In genomic region chr10:112227073-112227472, GRCm38 (mm10) we compare ENCODE assay signal across 27 mouse cellular contexts. TPM values are rescaled to one million over a fixed set of nuclear protein-coding genes. Genes with fewer than 3 reads are reported as not detected.
DNase-seq lines count a peak whose midpoint lies in the region; ATAC-seq and TF ChIP-seq lines count a peak whose summit lies in the region.
"Had no signal": no experiment of that assay in that cellular context is flagged by ENCODE, and none has a peak within 500 bp of the region (broad histone marks: within the 10 kb centered on the region; RNA-seq: fewer than 3 reads in every experiment).

No protein-coding gene starts in this region.

- no peaks in the 10 kb centered on the region for H3K9me3 ChIP-seq in lung, postnatal 0 days (ENCODE audit: low read length)
- H3K9me3 ChIP-seq in heart, embryonic 10.5 days, result no peaks in the 10 kb centered on the region
- H3K9me3 ChIP-seq: embryonic facial prominence, embryonic 13.5 days; forebrain, embryonic 10.5 days; forebrain, embryonic 13.5 days; heart, embryonic 12.5 days; heart, embryonic 15.5 days had no signal

- no peak for TF ChIP-seq CTCF in lung, postnatal 0 days (IDR thresholded peaks at IDR 0.05)
- TF ChIP-seq CTCF in Patski (IDR thresholded peaks at IDR 0.05), result no peak

- no peak overlapping the region for H3K27ac ChIP-seq in lung, postnatal 0 days (ENCODE audit: low read length)
- H3K27ac ChIP-seq in heart, embryonic 10.5 days, result no peak overlapping the region
- H3K27ac ChIP-seq: embryonic facial prominence, embryonic 13.5 days; forebrain, embryonic 10.5 days; forebrain, embryonic 13.5 days; gastrocnemius, adult 2 months; heart, embryonic 15.5 days; hindbrain, embryonic 14.5 days; hindbrain, postnatal 0 days had no signal

- WGBS in lung, postnatal 0 days, result 57% methylated on average over 1 of the region's 1 CpGs
- WGBS in heart, embryonic 10.5 days, result 76% methylated on average over 1 of the region's 1 CpGs

- no peak overlapping the region for H3K4me3 ChIP-seq in lung, postnatal 0 days (ENCODE audit: low read depth, low read length)
- no peak overlapping the region for H3K4me3 ChIP-seq in heart, embryonic 10.5 days
- H3K4me3 ChIP-seq: embryonic facial prominence, embryonic 13.5 days; forebrain, embryonic 10.5 days; forebrain, embryonic 13.5 days; gastrocnemius, adult 2 months; heart, embryonic 12.5 days; heart, embryonic 15.5 days had no signal

- POLR2A ChIA-PET in Patski (lab: Charles Lee), result no interaction called here

- H3K36me3 ChIP-seq in lung, postnatal 0 days (ENCODE audit: insufficient read depth, low read length), result no peaks in the 10 kb centered on the region
- no peaks in the 10 kb centered on the region for H3K36me3 ChIP-seq in heart, embryonic 10.5 days
- H3K36me3 ChIP-seq: embryonic facial prominence, embryonic 13.5 days; forebrain, embryonic 10.5 days; heart, embryonic 12.5 days; heart, embryonic 15.5 days had no signal

- in situ Hi-C loops in Patski (cut with MboI; ENCODE audit: low pct_unique_long_range_greater_than_20kb), result no loop called here

- CTCF ChIA-PET in Patski (lab: Charles Lee), result no interaction called here

- no peak for TF ChIP-seq EP300 in lung, postnatal 0 days (IDR thresholded peaks at IDR 0.05)

- H3K27me3 ChIP-seq in lung, postnatal 0 days (replicated peaks; ENCODE audit: insufficient read depth, low read length), result no peaks in the 10 kb centered on the region
- no peaks in the 10 kb centered on the region for H3K27me3 ChIP-seq in Patski
- no peaks in the 10 kb centered on the region for H3K27me3 ChIP-seq in heart, embryonic 10.5 days (ENCODE audit: insufficient read depth, poor library complexity, severe bottlenecking)
- H3K27me3 ChIP-seq: embryonic facial prominence, embryonic 13.5 days; forebrain, embryonic 13.5 days; heart, embryonic 12.5 days; heart, embryonic 15.5 days had no signal

- DNase-seq in kidney, adult 9 months, result peak; percentile 40
- no peak for DNase-seq in kidney, adult 8-10 months
- DNase-seq in lung, postnatal 0 days (ENCODE audit: low spot score), result peak; percentile 7
- no peak for DNase-seq in lung, postnatal 14 days
- DNase-seq in Patski (ENCODE audit: low read depth, low spot score), result peak; percentile 73
- DNase-seq in heart, embryonic 10.5 days (ENCODE audit: low spot score), result no peak
- DNase-seq: adrenal gland, adult 2 months; adrenal gland, postnatal 14 days; cerebellum, adult 11 months; cerebellum, adult 2 months; cerebellum, adult 9-11 months; cerebellum, postnatal 25 days; gastrocnemius, adult 2 months; gastrocnemius, postnatal 14 days; heart, adult 11 months; heart, postnatal 10 days; heart, postnatal 4 days had no signal

- H3K9ac ChIP-seq in lung, postnatal 0 days (replicated peaks; ENCODE audit: low read depth), result no peak overlapping the region
- H3K9ac ChIP-seq: embryonic facial prominence, embryonic 13.5 days; forebrain, embryonic 13.5 days; heart, embryonic 12.5 days; heart, embryonic 15.5 days; hindbrain, embryonic 14.5 days had no signal

- H3K4me2 ChIP-seq in lung, postnatal 0 days (replicated peaks; ENCODE audit: low read depth, low read length), result no peak overlapping the region
- H3K4me2 ChIP-seq: embryonic facial prominence, embryonic 13.5 days; forebrain, embryonic 13.5 days; heart, embryonic 12.5 days; heart, embryonic 15.5 days; hindbrain, embryonic 14.5 days had no signal

- H3K4me1 ChIP-seq in lung, postnatal 0 days (ENCODE audit: insufficient read depth, low read depth, low read length), result no peaks in the 10 kb centered on the region
- H3K4me1 ChIP-seq in heart, embryonic 10.5 days, result no peaks in the 10 kb centered on the region
- H3K4me1 ChIP-seq: embryonic facial prominence, embryonic 13.5 days; forebrain, embryonic 10.5 days; forebrain, embryonic 13.5 days; heart, embryonic 12.5 days; heart, embryonic 15.5 days had no signal

- no peak for ATAC-seq in lung, postnatal 0 days
- peak; percentile 70 for ATAC-seq in Patski
- ATAC-seq: CD4-positive, CD25-positive, alpha-beta regulatory T cell, adult 4 months; forebrain, embryonic 13.5 days; forebrain, embryonic 16.5 days; hindbrain, postnatal 0 days; inflammation-experienced regulatory T-cells, adult 6 months had no signal

RNA-seq across cellular contexts. Expression of gene Kcnc2, which starts 43.8 kb away (rescaled TPM):
- polyA plus RNA-seq in lung, postnatal 0 days (2015; fragmentation: Nextera tagmentation; extraction: Ambion mirVana), result 0.45 and 0.69 TPM in 2 replicates
- 0.14 TPM for polyA plus RNA-seq in Patski (2021)
- polyA plus RNA-seq in heart, embryonic 10.5 days (2016; fragmentation: Nextera tagmentation; extraction: Ambion mirVana), result 0.50 and 0.64 TPM in 2 replicates
- polyA plus RNA-seq: CD4-positive, CD25-positive, alpha-beta regulatory T cell, adult 4 months had no signal

Comparison
In these comparisons a context has a peak if more than half of its experiments do, and no peak if none do; other contexts are left out.
1. DNase-seq: peak in kidney, adult 9 months (single experiment), lung, postnatal 0 days (single experiment) and Patski (single experiment); none in kidney, adult 8-10 months (0 of 2), lung, postnatal 14 days (single experiment) and heart, embryonic 10.5 days (single experiment).